Mouse (Mus musculus) megakaryocyte, embryonic 14.5 days (primary cell): ENCODE data around the gene Dynlrb2.

ENCODE experiments used
- FLI1 ChIP-seq: IDR thresholded peaks from 2 replicates; pipeline ENCODE4 v1.6.1; 2012; ENCODE audit warnings: low read length, inconsistent platforms, mixed read lengths
- GATA1 ChIP-seq: IDR thresholded peaks from 3 replicates; pipeline ENCODE4 v1.6.1; 2012; ENCODE audit warnings: mixed read lengths, low read length, inconsistent platforms, borderline replicate concordance

DNA sequence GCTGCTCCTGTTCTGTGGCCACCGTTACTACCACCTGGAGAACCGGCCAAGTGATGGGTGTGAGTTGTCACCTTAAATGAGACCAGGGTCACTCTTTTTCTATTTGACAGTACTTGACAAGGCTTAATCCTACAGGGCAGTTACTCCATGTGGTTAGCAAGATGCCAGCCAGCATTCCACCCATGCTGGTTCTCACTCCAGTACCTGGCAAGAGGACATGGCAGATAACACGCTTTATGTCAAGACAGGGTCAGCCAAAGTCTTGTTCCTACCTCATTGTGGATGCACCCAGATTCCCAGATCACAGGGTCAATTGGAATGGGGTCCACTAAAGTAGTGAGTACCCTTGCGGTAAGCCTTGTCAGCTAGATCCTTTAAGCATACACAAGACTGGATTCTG is 16.4 kb downstream of the Dynlrb2 start:
- no peak for TF ChIP-seq GATA1
- no peak for TF ChIP-seq FLI1
